Mouse (Mus musculus) erythroid progenitor cell, adult 5-6 weeks (primary cell): Measurements from ENCODE around the gene Nrg3. TPM values are rescaled to one million over a fixed set of nuclear protein-coding genes. Genes with fewer than 3 reads are reported as not detected.

ENCODE experiments used
- ATAC-seq: replicated peaks from 2 replicates; pipeline ENCODE4 v1.8.0; 2016; ENCODE audit warnings: moderate number of reproducible peaks, mild to moderate bottlenecking, moderate TSS enrichment, inconsistent platforms; ENCODE audit not compliant: poor library complexity, low FRiP score, severe bottlenecking
- total RNA-seq, 2 experiments: library from RNA; stranded (forward) in 1 of 2; stranded (reverse) in 1 of 2; fragments of 150-400 nt in 1 of 2; fragments of 186-747, 209-891 nt in 1 of 2; gene quantifications; 2 replicates each; pipeline versions ENCODE4 v1.2.3 to v1.2.4; 2015 to 2017; ENCODE audit warnings: low replicate concordance in 2 of 2

Gene Nrg3
- total RNA-seq, 2 experiments from 2014 or later = not detected

DNA sequence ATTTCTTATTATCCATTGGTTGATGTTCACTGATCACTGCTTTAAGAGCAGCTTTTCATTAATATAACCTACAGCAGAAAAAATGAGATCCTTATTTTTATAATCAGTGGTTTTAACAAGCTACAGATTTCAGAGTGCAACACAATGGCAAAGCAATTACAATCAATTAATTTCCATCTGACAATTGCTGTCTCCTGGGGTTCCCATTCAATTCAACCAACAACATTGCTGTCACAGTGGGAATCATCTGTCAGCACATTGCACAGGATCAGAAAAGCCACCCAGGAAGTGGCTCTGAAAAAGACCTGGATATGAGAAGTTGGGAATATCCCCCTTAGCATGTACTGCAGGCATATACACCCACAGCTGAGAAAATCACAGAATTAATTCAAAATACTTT, 458.8 kb downstream of the Nrg3 start:
- no peak for ATAC-seq

DNA sequence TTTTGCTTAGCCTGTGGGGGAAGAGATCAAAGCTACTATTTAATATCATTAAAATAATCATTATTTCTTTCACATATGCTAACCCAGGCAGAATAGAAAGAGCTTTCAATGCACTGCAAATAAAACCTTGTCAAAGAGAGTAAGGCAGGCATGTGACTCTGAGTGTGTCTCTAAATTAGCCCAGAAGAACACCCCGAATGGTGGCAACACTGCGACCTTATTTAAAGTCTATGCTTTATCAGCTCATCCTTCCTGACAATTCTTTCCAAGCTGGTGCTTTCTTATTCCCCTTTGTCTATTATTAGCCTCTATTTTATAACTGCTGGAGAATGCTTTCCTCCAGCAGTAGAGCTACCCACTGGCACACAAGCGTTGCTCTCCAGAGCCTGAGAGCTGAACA, 475.0 kb downstream of the Nrg3 start:
- ATAC-seq = no peak

DNA sequence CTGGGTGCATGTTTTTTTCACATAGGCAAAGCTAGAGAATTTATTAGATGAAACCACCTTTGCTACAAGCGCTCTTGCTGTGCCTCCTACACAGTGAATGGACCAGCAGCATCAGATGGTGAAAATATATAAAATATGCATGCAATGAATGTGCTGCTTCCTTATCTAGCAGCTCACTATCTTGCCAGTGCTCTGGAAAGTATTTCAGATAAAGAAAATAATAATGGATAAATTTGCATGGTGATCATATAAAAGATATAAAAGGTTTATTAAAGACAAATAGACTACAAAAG, 480.4 kb downstream of the Nrg3 start:
- no peak for ATAC-seq

DNA sequence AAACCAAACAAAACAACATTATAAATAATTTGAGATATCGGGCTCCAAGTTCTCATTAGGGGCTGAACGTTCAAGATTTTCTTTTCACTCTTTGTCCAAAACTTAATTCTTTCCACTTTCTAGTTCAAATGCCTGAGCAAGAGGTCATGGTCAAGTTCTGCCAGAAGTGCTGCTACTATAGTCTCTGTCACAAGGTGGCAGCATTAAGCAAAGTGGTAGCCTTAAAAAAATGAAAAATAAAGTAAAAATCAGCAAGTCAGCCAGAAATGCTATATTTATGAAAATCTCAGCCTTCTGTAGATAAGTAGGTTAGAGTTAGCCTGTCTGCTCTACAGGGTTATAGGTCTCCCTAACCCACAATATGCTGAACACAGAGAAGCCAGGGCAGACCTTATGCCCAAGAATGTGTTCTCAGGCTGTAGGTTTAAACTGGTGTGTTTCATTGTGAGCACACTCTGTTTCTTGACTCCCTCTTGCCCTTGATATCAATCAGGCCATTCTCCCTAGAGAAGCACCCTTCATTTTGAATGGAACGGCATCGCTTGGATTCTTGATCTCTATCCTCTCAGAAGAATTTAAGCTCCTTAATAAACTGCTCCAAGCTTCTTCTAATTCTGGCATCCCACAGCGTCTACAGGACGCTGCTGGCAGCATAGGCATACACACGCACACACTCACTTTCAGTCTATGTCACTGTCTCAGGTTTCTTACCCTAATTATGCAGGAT, 480.9 kb downstream of the Nrg3 start:
- ATAC-seq = no peak

DNA sequence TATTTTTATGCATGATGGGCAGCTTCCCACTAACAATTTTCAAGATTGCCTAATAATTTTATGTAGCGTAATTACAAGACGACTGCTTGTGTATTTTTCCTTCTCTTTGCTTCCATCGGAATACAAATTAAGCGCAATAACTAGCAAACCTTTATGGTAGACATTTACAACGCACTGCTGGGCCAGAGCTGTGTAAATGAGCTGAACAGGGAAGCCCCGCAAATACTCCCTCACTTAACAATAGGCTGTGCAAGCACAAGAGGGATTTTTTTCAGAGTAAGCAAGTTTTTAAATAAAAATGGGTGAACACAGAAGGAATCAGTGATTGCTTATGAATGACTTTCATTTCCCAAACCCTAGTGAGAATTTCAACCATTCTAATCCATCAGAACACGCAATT, 513.5 kb downstream of the Nrg3 start:
- no peak for ATAC-seq

DNA sequence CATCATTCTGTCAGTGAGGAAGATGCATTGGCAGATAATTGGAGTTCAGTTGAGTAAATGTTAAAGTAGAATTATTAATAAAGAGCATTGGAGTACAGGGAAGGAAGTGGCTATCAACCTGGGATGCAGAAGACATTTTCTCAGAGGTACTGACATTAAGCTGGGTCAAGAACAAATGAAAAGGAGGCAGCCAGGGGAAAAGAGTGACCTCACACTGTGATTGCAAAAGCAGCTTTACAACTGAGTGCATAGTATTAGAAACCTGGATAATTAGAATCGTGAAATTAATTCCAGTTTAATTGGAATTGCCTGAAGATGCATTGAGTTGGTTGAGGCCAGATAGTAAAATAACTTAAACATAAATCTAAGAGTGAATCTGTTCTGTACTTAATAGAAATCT, 535.4 kb downstream of the Nrg3 start:
- ATAC-seq = no peak

DNA sequence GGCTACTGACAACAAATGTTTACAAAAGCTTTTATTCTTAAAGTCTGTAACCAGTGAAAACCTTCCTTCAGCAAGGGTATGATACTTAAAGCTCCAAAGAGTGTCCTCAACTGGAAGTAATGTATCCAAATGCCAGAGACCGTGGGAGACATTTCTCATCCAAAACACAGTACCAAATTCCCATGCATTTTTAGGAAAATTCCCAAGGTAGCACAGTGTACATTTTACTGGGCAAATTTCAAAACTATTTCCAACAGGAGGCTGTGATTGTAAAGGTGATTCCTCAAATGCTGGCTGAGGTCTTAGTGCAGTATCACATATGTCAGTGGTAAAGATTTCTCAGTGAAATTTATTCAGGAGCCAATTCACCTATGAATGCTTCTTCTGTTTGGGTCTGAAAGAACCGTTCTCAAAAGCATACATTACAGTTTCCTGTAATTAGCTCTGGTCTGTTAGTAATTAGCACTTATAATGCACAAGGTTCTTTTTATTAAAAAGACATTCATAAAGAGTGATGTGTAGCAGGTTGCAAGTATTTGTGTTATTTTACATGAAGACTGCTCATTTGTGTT, 536.3 kb downstream of the Nrg3 start:
- no peak for ATAC-seq

DNA sequence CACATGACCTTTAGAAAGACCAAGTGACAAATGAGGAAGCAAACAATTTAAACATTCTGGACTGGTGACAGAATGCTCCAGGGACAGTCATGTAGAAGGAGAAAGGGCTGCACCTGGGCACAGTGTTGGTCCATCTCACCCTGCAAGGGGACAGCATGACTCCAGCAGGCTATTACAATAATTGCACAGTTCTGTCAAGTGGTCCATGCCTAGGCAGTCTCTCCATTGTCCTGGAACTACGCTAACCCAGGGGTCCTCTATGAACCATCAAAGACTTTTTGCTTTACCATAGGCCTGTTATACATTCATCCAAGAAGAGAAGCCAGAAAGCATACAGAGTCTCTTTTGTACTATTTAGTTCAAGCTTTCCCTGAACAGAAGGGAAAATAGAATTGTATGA, 549.2 kb downstream of the Nrg3 start:
- ATAC-seq = no peak

DNA sequence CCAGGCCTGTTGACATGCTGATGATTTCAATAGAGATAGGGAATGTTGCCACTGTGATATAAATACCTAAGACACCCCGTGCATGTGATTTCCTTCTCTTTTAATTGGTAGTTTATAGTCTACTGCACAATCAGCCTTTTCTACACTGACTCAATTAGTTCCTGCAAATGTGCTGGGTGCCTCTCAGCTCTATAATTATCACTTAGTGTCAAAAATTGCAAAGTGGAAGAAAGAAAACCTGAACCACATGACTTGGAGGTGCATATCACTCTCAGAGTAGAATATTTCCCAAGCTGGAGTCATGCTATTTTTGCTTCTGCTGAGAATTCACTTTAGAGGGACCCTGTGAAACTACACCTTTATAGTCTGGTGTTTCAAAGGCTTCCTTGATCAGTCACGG, 552.1 kb downstream of the Nrg3 start:
- ATAC-seq = no peak

DNA sequence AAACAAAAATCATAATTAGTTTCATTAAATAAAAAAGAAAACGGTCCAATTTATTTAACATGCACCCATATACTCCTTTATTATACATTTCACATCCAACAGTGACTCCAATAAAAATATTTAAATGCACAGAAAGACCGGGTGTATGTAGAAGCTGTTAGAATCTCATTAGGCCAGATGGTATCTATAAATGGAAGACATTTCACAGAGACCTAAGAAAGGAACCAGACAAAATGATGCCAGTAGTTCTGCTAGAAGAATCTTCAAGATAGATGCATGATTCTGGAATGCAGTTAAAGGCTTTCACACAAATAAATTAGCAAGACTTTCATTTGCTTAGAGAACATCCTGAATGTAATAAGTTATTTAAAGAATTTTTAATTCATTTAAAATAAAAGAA, 602.3 kb downstream of the Nrg3 start:
- ATAC-seq = no peak

DNA sequence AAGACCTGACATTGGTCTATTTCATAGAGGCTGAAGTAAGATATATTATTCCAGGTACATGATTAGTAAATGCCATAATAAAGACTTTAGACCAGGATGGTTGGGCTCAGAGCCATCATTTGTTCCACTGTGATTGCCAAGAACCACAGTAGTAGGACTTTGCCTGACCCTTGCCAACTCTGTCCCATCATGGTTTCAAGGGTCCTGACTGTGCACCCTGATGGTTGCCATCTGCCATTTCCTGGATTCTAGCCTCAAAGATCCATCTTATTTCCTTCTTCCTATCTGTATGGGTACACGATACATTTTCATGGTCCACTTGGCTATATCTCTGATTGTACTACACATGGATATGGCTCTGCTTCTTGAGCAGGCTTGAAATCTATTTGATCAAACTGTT, 625.3 kb downstream of the Nrg3 start:
- ATAC-seq = no peak

DNA sequence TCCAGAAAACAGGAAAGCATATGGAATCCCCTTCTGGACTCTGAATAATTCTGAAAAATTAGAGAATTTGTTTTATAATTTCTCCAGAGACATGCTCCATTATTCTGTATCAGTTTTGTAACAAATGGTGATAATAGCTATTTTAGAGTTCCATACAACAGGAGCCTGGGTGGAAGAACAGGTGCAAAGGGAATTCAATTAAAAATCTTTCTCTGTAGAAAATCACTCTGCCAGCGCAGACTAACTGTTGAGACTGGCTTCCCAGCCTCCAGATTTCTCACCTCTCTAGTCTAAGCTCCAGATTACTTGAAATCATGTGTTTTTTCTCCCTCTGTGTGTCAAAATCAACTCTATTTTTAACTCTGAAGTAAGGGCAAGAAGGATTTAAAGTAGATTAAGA, 625.8 kb downstream of the Nrg3 start:
- ATAC-seq = no peak

DNA sequence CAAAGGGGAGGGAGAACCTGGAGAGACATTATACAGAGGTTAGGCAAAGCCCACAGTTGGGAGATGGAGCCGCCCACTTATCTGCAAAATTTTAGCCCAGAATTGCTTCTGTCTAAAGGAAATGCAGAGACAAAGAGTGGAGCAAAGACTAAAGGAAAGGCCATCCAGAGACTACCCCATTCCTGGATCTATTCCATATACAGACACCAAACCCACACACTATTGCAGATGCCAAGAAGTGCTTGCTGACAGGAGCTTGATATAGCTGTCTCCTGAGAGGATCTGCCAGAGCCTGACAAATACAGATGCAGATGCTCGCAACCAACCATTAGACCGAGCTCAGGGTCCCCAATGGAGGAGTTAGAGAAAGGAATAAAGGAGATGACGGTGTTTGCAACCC, 637.9 kb downstream of the Nrg3 start:
- ATAC-seq = no peak

DNA sequence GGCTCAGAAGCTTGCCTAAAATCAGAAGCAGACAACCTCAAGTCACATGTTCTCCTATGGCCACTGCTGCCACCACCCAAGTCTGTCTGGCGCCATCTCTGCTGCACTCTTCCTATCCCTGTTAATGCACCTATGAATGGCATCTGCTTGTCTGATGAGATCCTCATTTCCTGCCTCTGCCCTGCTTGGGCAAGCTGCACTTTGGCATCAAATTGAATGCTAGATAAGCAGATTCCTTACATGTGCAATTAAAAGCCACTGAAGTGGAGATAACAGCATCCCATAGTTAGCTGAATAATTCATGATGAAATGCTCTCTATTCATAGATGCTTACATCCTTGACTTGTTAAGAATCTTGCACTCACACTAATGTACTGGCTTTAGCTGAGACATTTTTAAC, 648.0 kb downstream of the Nrg3 start:
- no peak for ATAC-seq

DNA sequence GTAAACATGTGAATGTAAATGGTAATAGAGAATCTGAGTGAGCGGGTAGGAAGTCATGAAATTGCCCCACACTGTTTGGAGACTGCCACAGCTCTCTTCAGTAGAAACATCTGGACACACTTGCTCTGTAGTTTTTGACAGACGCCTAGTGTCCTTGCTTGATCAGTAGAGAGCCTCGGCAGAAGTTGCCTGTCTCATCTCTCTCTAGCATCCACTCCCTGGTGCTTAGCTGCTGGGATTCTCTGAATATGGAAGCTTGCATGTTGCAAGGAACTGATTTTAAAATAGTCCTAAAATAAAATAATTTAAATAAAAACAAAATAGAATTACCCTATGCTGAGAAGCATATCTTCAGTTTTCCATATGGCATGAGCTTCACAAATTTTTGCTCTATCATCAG, 675.9 kb downstream of the Nrg3 start:
- ATAC-seq = no peak

DNA sequence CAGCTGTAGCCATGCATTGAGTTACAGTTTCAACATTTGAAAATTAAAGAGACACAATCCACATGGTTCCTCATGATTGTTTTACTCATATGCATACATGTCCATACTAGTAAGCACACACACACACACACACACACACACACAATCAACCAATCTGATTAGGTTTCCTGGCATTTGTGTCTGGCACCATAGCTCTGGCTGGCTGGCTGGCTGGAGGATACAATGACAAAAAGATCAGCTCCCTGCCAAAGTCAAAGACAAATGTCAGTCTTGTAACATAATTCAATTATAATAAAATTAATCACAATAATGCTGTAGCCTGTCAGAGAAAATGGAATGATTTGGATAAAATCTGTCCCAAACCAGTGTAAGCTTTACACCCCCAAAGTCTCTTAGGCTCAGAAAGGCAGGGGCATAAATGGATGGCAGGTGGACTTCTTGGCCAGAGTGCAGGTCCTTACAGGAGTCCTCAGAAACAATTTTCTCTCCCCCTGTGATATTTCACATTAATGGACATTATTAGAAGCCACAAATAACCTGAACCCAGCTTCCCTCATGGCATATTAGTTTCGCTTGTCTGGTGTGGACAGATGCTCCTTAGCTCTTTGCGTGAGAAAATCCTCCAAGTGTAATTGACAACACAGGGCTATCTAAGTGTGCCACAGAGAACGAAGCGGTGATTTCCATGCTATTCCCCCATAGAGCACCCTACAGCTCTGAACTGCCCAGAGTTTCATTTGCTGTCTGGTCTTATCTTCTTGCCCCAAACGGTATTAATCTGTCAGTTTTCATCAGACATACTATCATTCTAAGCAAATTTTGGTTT, 697.4 kb downstream of the Nrg3 start:
- ATAC-seq = no peak

DNA sequence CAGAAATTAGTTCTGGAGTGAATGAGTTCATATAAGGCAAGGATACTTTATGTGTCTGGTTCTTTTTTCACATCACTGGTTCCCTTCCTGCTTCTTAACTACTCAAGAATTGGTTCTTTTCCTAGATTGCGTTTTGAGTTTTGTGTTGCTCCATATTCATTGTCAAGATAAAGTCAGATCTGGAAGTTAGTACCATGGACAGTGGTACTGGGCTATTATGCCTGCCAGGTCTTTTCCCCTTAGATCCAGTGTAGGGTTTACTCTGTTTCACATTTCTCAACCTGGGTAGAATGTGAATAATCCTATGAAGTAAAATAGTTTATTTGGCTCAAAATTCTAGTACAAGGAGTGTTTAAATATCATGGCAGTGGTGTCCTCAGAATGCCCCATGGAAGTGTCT, 698.1 kb downstream of the Nrg3 start:
- ATAC-seq = no peak

DNA sequence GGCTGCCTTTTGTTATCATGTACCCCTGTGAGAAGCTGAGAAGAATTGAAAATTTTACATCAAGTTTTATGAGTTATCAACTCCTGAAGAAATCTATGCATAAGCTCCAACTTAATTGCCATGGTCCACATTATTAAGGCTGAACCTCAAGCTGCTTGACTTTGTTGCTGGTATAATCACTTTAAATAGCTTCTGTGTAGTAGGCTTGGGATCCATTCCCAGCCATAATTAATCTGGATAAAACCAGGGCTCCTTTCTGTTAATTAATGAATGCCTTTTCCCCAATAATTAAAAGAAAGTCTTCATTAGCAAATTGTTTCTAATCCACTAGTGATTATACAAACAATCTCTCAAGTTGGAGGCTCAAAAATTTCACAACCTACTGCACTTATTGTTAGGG, 742.4 kb downstream of the Nrg3 start:
- no peak for ATAC-seq

DNA sequence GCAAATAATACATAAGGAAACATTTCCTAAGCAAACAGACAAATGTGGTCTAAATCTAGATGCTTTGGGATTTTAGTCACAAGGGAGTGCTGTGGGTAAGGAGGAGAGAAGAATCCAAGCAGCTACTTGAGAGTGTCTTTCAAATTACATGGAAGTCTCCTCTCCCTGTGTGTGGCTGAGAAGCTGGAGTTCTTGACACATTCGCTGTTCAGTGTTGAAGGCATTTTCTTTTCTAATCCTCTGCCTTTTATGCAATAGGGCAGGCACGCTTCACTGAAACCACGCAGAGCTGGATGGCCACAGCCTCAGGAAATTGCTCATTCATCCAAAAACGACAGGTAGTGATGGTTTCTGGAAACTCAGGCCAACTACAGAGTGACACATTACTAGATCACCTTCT, 769.0 kb downstream of the Nrg3 start:
- no peak for ATAC-seq

DNA sequence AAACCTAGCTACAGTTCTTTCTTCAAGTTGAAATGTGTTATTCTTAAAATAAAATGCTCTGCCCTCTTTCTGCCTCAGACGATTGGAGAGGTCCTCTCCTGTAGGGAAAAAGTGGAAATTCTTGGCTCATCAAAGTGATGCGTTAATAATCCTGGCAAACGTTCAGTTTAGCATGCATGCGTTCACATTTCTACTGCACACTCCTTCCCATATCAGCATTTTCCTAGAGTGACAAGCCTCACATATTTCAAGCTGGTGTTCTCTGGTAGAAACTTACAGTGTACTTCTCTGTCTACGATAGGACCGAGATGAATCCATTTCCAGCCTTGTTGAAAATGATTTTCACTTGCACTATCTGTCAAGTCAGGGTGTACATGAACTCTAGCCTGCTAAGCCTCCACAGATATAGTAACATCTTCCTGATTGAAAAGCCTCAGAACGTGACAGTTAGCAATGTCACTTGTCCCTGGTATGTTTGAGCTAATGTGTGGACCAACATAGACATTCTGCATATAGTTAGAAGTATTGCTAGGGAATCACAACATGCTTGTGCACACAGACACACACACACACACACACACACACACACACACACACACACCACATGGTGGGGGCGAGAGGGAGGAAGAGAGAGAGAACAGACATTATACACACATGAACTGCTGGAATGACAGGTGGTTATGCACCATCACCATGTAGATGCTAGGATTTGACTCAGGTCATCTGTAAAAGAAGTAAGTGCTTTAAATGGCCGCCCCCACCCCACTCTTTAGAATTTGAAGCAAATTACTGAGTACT, 770.1 kb downstream of the Nrg3 start:
- ATAC-seq = no peak

DNA sequence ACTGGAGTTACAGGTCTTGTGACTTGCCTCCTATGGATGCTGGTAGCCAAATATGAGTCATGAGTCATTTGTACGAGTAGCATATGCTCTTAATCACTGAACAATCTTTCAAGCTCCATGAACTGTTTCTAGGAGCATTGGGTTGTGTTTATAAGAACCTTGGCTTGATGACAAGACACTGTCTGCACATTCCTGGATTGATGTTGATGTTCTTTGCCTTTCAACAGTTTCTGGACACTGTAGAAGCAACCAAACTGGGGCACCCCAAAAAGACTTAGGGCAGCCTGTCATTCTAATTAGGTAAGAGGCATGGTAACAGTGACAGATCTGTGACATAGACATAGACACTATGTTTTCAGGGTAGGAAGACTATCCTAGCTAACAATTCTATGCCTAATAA, 771.5 kb downstream of the Nrg3 start:
- ATAC-seq = no peak
